Mouse (Mus musculus): ENCODE data around the gene Vax2.

The Vax2 gene

DNA sequence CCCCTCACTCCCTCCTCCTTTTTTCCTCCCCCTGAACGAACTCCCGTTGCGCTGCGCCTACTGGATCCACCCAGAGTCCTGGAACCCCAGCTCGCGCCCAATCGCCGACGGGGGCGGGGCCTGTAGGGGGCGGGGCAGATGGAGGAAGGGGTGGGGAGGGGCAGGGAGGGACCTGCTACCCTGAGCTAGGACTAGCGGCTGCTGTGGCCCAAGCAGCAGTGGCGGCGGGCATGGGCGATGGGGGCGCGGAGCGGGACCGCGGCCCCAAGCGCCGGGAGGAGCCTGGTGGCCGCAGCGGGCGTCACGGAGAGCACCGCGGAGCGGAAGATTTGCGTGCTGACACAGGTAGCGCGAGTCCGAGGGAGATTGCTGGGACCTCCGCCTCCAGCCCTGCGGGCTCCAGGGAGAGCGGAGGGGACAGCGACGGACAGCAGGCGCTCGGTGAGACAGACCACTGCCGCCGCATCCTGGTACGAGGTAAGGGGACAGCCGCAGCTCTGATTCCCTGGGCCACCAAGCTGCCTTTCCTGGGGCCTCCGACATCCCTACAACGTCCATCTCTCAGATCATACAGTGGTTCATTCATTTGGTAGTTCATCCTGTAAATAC is at the start of gene Vax2:
Gene Vax2, plus strand, starts transcription at position 198 of the 609 bp plus-strand sequence.
- DNase-seq = peak; percentile 58 to 61

DNA sequence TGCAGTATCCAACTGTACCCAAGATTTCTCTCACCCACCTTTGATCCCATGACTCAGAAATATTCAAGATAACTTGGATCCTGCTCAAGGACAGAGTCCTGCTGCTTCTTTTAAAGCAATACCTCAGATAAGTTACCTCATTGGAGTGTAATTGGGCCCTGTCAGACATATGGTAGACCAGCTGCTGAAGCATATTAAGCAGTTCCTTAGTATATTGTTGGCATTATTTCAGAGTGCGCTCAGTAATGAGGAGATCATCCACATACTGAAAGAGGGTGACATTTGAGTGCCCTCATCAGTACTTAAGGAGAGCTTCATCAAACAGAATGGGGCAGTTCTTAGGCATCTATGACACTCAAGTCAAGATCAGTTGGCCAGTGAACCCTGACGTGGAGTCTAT is 46.1 kb upstream of the Vax2 start:
- no peak for DNase-seq

DNA sequence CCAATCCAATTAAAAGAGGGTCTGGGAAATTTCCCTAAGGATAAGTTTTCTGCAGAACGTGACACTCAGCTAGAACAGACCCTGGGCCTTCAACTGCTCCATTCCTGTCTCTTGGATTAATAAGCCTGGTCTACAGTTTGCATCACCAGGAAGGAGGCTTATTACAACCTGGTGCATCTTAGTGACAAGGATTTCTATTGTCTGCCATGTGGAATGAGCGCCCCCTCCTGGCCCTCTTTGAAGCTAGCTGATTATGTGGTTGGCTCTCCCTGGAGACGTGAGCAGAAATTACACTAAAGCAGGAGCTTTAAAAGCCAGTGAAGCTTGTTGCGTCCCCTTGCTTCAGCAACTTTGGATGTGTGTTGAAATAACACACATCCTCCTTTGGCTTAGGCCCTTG is 37.7 kb upstream of the Vax2 start:
- DNase-seq = peak; percentile 33 to 60

DNA sequence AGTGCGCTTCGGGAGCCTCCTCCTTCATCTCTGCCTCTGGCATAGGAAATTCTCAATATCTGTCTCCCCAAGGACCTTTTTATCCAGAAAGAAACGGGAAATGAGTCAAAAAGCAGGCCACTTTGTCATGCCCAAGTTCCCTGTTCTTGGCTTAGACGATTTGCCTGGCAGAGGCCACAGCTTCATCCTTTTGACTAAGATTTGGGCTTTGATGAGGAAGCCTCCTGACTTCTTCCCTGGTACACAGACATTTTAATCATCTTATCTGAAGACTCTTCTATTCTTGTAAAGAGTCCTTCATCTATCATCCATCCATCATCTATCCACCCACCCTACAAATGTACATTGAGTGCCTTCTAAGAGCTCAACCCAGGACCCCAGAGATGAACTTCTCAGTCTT is 33.3 kb upstream of the Vax2 start, which contains the start of gene Cd207:
Gene Cd207, minus strand, starts transcription at position 101 of the 400 bp plus-strand sequence.
- DNase-seq = no peak

DNA sequence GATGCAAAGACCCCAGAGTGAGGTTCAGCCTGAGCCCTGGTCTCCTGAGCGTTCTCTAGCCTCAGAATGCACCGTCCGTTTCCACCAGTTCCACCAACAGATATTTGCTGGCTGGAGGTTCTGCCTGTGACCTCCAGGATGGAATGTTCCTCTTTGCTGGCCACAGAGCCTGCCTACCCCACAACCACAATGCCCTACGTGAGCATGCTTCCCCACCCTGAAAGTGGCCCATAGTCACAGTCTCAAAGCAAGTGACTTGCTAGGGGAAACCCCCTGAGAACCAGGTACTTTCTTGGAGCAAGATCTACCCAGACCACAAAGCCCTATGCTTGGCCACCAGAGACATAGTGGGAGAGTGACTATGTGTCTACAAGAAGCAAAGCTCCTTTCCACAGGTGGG is 21.7 kb upstream of the Vax2 start:
- no peak for DNase-seq

DNA sequence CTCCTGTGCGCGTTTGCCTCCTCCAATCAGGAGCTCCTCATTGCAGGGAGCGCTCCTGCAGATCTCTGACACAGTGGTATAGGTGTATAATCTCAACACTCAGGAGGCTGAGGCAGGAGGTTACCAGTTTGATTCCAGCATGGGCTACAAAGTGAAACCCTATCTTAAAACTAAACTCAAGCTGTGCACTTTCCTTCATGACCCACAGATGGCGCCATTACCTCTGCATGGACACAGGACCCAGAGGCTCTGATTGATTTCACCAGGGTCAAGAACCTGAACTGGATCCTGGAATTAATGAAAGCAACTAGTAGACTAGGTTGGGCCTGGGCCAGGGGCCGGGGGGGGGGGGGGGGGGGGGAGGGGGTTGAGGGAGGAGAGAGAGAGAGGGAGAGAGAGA is 20.8 kb upstream of the Vax2 start:
- peak; percentile 31 for DNase-seq

DNA sequence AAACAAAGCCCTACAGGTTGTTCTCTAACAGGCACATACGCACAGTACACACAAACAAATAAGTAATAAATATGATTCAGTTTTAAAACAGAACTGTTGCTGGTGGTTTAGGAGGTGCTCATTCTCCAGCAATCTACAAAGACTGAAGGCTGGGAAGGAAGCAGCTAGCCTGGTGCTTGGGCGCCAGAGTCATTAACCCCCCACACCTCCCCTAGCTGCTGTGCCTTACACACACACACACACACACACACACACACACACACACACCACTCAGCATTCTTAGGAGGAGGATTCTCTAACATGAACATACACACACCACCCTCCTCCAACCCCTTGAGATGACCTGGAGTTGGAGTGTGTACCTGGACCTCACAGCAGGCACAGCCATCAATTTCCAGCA is 20.1 kb upstream of the Vax2 start:
- DNase-seq = no peak

DNA sequence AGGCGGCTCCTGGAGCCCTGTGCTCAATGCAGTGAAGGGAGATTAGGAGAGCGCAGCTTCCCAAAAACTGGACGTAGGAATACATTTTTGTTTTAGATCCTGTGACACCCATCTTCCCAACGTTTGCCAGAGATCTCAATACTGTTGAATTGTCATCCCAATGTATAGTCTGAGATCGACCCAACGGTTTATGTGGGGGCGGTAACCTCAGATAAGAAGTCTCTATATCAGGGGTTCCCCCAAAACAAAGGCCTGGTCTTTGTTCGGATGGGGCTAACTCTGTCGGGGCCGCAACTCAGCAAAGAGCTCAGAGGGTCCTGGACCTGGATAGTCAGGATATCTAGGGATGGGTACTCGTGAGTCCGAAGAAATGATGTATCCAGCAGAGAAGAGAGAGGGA is 18.1 kb upstream of the Vax2 start:
- no peak for DNase-seq

DNA sequence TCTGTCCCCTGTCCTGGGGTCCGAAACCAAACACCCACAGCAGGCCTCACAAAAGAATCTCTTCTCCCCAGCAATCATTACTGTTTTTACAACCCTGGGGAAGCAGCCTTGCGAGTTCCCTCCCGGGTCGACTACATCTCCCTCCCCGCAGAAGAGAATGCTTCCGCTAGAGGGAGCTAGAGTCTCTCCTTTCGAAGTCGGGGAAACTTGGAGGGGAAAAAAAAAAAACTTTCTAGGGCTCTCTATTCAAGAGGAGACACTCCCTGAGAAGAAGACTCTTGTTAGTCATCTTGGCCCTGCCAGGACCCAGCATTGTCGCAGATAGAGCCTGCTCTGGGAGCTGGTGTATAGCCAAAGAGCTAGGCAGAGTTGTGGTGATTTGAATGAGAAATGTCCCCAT is 17.2 kb upstream of the Vax2 start:
- DNase-seq = peak in 1 of 2 experiments; percentile 36

DNA sequence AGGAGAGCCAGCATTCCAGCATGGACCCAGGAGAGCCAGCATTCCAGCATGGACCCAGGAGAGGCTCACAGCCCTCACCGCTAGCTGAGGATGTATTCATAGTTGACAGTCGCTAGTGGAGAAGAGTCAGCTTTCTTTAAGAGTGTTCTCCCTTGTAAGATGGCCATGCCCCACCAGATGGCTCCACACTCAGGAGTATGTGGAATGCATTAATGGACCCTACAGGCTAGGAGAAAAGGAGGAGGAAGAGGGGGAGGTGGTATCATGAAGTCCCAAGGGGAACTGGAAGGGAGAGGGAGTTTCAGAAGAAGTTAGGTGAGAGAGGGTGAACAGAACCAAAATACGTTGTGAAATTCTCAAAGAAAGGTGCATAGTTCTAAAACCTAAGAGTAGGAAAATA is 15.3 kb upstream of the Vax2 start:
- DNase-seq = no peak

DNA sequence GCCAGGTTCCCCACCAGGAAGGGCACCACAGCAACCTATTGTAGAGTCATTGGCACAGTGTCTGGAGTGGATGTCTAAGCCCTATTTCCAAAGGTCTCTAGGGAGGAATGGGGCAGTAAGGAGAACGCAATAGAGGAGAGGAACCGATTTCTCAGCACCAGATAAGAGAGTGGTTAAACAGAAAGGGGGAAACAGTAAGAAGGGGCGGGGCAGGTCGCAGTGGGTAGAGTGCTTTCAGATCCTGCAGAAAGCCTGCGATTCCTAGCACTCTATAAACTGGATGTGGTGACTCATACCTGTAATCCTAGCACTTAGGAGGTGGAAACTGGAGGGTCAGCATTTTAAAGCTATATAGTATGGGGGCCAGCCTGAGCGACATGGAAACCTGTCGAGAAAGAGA is 14.4 kb upstream of the Vax2 start:
- DNase-seq = no peak

DNA sequence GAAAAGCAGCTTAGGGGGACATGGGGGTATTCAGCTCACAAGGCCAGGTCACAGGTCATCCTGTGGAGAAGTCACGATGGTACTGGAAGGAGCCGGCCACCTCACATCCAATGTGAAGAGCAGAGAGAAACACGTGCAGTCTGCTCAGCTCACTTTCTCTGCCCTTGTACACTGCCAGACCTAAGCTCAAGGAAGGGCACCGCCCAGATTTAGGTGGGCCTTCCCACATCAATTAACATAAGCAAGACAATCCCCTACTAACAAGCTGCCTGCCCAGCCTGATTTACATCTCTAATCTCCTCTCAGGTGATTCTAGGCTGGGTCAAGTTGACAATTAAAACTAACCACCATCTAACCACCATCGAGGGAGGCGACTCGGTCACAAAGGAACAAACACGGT is 13.1 kb upstream of the Vax2 start:
- DNase-seq = no peak

DNA sequence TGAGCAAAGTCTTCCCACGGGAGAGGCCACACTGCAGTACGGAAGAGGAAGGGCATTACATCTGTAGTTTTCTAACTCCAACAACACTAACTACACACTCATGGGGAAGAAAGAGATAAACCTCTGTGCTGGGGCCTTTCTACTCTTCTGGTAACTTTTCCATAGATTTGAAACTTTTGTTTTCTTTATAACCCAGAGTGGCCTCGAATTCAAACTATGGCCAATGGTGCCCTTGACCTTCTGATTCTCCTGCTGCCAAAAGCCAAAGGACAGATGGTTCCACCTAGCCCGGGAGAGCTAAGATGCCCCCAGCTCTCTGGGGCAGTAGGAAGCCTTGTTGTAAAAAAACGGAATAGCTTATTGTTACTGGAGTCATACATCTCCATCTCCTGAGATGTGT is 11.1 kb upstream of the Vax2 start:
- DNase-seq = no peak

DNA sequence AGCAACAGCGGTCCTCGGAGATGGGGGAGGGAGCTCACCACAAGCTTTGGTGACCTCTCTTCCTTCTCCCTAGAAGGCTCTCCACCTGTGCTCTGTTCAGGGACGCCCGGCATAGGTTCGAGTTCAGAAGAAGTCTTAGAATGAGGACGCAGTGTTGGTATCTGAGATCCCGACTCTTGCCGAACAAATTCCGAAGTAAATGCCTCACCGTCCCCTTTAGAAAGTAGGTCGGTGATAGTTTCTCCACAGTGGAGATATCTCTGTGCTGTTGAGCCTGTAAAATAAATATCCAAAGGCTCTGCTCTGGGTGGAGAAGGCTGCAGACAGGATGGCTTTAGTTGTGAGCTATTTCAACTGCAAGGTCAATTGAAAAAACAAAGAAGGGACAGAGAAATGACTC is 10.1 kb upstream of the Vax2 start:
- DNase-seq = no peak

DNA sequence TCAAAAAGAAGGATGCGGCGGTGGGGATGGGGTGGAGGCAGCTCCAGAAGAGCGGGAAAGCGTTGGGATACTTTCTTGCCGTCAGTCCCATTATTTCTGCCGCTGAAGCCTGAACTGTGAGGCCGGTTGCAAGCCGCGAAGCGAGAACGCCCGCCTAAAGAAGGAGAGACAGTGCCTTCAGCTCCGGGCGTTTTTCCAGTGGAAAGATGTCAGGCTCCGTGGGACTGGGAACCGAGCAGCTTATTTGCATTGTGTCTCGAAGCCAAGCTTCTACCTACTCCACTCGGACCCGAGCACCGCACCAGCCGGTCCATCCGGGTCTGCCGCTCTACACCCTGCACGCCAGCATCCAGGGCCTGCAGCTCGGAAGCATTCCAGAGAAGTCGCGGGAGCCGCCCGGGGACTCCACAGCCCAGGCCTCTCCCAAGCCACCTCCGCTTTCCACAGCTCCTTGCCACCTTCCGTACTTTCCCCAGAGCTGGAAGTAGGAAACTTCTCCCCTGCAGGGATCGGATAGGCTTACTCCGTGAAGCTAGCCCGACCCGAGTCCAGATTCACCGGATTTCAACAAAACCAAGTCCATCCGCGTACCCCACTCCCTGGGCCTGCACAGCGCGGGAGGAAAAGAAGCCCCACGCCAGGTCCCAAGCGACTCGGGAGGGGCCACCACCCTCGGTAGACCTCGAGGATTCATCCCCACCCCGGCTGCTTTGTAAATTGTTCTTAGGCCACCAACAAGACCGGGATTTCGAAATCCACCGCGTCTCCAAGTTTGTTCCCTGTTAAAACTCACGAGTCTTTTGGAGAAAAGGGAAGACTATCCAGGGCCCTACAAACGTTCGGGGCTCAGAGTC is 8.7 kb upstream of the Vax2 start:
- no peak for DNase-seq

DNA sequence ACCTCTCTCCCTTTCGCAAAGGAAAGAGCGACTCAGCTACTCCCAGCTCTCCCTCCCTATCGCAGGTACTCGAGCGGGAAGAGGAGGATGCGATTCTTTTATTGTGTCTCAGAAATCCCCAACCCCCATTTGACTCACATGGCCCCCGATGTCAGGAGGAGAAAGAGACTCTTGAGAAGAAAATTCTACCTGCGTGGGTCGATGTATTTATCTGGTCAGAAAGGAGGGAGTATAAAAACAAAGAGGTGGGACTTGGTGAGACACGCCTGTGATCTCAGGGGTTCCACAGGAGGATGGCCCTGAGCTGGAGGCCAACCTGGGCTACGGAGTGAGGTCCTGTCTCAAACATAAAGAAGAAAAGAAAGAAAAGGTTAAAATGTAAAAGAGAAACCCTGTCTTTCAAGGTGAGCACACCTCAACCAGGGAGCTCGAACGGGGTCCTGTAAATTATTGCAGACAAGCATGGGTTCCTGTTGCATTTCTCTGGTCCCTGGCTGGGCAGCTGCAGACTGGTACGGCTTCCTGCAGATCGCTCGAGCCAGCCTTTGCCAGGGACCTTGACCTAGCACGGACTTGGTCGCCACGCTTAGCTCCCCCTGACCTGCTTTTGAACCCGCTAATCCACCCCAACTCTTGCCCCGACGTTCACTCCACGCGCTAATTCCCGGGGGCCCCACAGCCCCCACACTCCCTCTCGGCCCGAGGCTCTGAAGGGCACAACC is 7.9 kb upstream of the Vax2 start:
- no peak for DNase-seq

DNA sequence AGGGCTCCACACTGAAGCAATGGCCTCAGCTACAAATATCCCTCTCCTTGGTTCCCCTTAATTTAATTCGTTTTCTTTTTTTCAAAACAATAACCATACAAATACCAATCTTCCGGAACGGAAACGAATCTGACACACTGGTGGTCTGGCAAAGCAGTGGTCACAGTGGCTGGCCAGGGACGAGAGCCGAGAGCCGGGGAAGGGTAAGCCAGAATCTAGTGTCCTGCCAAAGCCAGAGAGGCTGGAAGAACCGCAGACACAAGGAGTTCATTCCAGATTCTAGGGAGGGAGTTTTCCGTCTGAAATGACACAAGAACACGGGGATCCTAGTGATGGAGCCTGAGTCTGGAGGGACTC is 7.4 kb upstream of the Vax2 start:
- no peak for DNase-seq

DNA sequence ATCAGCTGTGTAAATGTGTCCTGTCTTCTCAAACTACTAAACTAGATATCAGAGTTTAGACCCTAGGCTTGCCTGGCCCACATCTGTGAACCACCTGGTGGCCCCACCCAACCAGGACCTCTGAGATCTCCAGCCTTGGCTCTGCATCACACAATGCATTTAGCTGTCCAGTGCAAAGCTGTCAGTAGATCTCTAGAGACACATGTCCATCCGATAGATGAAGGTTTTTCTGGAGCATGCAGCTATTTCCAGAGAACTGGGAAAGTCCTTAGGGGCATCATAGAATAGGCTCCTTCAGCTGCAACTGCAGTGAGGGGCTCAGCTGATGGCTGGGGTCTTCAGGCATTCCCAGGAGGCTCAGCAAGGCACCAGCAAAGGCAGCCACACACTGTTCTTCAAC is 6.8 kb upstream of the Vax2 start:
- no peak for DNase-seq

DNA sequence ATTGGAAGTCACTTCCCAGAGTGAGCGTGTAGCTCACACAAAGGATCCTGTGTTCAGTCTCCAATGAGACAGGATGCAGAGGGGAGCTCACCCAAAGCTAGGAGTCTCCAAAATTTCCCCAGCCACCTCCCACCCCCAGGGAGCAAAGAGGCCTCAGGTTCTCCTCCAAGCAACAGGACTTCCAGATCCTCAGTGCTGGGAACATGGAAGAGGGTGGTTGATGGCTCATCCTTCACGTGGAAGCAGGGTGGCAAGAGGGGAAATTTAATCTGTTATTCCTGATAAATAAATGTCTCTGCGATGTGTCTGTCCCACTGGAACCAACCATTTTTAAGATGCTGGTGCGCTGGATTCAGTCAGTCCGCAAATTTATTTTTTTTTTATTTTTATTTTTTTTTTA is 6.4 kb upstream of the Vax2 start:
- DNase-seq = no peak

DNA sequence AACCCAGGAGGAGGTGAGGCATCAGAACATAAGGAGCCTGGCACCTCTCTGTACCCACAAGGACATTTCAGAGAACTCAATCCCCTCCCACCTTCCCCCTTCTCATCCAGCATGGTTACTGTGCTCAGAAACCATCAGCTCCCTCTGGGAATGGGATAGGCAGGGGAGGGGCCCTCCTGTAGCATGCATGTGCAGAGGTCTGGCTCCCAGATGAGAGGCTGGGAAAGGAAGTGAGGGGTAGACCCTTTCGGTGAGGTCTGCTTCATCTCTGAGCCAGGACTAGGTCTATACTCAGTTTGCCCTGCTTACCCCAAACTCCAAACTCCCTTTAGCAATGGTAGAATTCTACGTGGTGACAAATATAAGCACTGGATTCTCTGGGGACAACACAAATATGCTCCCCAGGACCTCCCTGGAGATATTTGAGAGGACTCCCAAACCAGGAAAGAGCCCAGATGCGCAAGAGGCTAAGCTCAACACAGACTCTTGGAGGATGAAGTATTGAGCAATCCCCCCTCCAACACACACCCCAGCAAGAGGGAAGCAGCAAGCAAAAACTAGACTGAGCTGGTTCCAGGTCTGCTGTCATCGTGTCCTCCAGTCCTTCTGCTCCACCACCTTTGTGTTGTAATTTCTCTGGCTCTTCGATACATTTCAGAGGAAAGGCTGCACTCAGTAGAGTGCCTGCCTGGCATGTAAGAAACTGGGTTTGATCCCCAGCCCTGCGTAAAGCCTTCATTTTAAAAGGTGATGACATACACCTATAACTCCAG is 3.1 kb upstream of the Vax2 start:
- DNase-seq = no peak

DNA sequence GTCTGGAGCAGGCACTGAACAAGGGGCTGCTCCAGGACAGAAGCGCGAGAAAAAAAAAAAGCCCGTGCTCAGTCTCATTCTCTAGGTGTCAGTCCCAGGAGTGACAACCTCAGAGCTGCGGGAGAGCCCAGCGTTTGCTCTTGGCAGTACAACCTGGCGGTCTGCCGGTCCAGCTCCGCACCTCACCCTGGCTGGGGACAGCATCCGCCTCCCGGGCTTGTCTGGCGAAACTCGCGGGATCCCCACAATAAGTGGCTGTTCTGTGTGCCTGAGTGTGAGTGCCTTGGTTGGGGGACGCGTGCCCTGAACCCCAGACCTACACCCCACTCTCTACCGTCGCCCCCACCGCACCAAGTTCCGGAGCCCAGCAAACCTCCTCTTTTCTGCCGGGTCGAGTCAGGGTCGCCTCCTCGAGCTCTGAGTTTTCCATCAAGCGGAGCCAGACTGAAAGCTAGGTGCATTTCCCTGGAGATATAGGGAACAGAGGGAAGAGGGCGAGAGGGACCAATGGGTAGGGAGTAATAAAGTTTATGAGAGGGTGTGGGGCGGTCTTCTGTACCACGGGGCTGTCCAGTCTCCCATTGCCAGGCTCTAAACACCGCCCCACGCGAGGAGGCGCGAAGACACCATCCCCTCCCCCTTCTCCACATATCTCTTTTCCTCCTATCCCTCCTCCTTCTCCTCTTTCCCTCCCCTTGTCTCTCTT is 550 bp upstream of the Vax2 start:
- DNase-seq = no peak

DNA sequence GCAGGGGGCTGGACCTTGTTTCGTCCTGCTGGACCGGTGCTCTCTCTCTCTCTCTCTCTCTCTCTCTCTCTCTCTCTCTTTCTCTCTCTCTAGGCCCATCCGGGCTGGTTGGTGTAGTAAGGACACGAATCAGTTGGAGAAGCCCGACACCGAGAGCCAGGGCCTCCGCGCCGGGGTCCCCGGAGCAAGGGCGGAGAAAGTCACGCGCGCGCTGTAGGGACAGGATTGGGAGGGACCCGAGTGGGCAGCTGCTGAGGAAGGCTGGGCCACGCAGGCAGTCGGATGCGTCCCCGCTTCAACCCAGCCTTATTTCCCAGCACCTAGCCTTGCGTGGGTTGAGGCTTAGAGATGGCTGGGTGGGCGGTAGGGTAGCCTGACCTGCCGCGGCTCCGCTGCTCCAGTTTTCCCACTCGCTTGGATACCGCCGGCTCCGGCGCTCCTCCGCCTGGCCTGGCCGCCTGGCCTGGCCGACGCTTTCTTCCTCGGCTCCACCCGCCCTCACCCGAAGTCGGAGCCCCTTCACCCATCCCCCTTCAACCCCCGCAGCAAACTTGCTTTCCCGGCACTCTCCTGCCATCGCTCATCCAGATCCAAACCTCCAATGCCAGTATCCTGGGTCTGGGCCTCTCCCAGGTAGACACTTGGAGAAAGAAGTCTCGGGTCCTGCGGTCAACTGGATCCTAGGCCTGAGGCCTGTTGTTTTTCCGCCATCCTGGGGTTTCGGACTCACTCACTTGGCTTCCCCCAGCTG is 836 bp downstream of the Vax2 start:
- no peak for DNase-seq

All from lung, adult 18-20 months (tissue).